Mouse (Mus musculus): ENCODE measurements around the gene Rpusd4. TPM values are rescaled to one million over a fixed set of nuclear protein-coding genes. Genes with fewer than 3 reads are reported as not detected.

The Rpusd4 gene
- polyA plus RNA-seq, 1 experiment, result 0.07 TPM

GRCm38 (mm10) chr9:35307461-35307860 is 39.8 kb downstream of the Rpusd4 start:
- Histone ChIP-seq H3K9me3 (ENCODE audit: control insufficient read depth, low read length) (no peaks in the 10 kb centered on the region), H3K4me1 (ENCODE audit: control insufficient read depth) (no peaks in the 10 kb centered on the region), H3K4me3 (replicated peaks) (no peak overlapping the region), H3K36me3 (ENCODE audit: control insufficient read depth) (no peaks in the 10 kb centered on the region), H3K27me3 (ENCODE audit: control insufficient read depth) (no peaks in the 10 kb centered on the region)
- TF ChIP-seq TAL1 (IDR thresholded peaks at IDR 0.05; ENCODE audit: low read length) (no peak), GATA1 (IDR thresholded peaks at IDR 0.05; ENCODE audit: low read length) (no peak)

GRCm38 (mm10) chr9:35310377-35310776 is 42.7 kb downstream of the Rpusd4 start:
- Histone ChIP-seq H3K36me3 (ENCODE audit: control insufficient read depth) (no peaks in the 10 kb centered on the region), H3K4me3 (replicated peaks) (no peak overlapping the region), H3K27me3 (ENCODE audit: control insufficient read depth) (no peaks in the 10 kb centered on the region), H3K4me1 (ENCODE audit: control insufficient read depth) (no peaks in the 10 kb centered on the region), H3K9me3 (ENCODE audit: control insufficient read depth, low read length) (no peaks in the 10 kb centered on the region)
- TF ChIP-seq GATA1 (IDR thresholded peaks at IDR 0.05; ENCODE audit: low read length) (no peak), TAL1 (IDR thresholded peaks at IDR 0.05; ENCODE audit: low read length) (no peak)

- no peaks in the 10 kb centered on the region for H3K9me3 ChIP-seq (ENCODE audit: control insufficient read depth, low read length)
These were observed 44.9 kb downstream of the Rpusd4 start for GRCm38 (mm10) chr9:35312516-35312915.

GRCm38 (mm10) chr9:35313601-35314000 is 45.9 kb downstream of the Rpusd4 start:
- TF ChIP-seq TAL1 (IDR thresholded peaks at IDR 0.05; ENCODE audit: low read length), result no peak
- no peak for TF ChIP-seq GATA1 (IDR thresholded peaks at IDR 0.05; ENCODE audit: low read length)
- Histone ChIP-seq H3K27me3 (ENCODE audit: control insufficient read depth) (no peaks in the 10 kb centered on the region), H3K4me3 (replicated peaks) (no peak overlapping the region), H3K4me1 (ENCODE audit: control insufficient read depth) (no peaks in the 10 kb centered on the region), H3K36me3 (ENCODE audit: control insufficient read depth) (no peaks in the 10 kb centered on the region), H3K9me3 (ENCODE audit: control insufficient read depth, low read length) (no peaks in the 10 kb centered on the region)

More at GRCm38 (mm10) chr9:35312516-35312915, 44.9 kb downstream of the Rpusd4 start:
- H3K4me3 ChIP-seq (replicated peaks), result no peak overlapping the region
- TF ChIP-seq TAL1 (IDR thresholded peaks at IDR 0.05; ENCODE audit: low read length), result no peak
- no peak for TF ChIP-seq GATA1 (IDR thresholded peaks at IDR 0.05; ENCODE audit: low read length)
- no peaks in the 10 kb centered on the region for H3K36me3 ChIP-seq (ENCODE audit: control insufficient read depth)
- no peaks in the 10 kb centered on the region for H3K4me1 ChIP-seq (ENCODE audit: control insufficient read depth)
- no peaks in the 10 kb centered on the region for H3K27me3 ChIP-seq (ENCODE audit: control insufficient read depth)

GRCm38 (mm10) chr9:35314254-35314653 is 46.6 kb downstream of the Rpusd4 start:
- no peak for TF ChIP-seq TAL1 (IDR thresholded peaks at IDR 0.05; ENCODE audit: low read length)
- no peak for TF ChIP-seq GATA1 (IDR thresholded peaks at IDR 0.05; ENCODE audit: low read length)
- Histone ChIP-seq H3K36me3 (ENCODE audit: control insufficient read depth) (no peaks in the 10 kb centered on the region), H3K9me3 (ENCODE audit: control insufficient read depth, low read length) (no peaks in the 10 kb centered on the region), H3K4me3 (replicated peaks) (no peak overlapping the region), H3K27me3 (ENCODE audit: control insufficient read depth) (no peaks in the 10 kb centered on the region), H3K4me1 (ENCODE audit: control insufficient read depth) (no peaks in the 10 kb centered on the region)

GRCm38 (mm10) chr9:35316771-35317211 is 49.1 kb downstream of the Rpusd4 start:
- TF ChIP-seq GATA1 (IDR thresholded peaks at IDR 0.05; ENCODE audit: low read length) (no peak), TAL1 (IDR thresholded peaks at IDR 0.05; ENCODE audit: low read length) (no peak)
- Histone ChIP-seq H3K36me3 (ENCODE audit: control insufficient read depth) (no peaks in the 10 kb centered on the region), H3K27me3 (ENCODE audit: control insufficient read depth) (no peaks in the 10 kb centered on the region), H3K9me3 (ENCODE audit: control insufficient read depth, low read length) (no peaks in the 10 kb centered on the region), H3K4me3 (replicated peaks) (no peak overlapping the region), H3K4me1 (ENCODE audit: control insufficient read depth) (no peaks in the 10 kb centered on the region)

GRCm38 (mm10) chr9:35317233-35317980 is 49.7 kb downstream of the Rpusd4 start:
- Histone ChIP-seq H3K4me1 (ENCODE audit: control insufficient read depth) (no peaks in the 10 kb centered on the region), H3K4me3 (replicated peaks) (no peak overlapping the region), H3K27me3 (ENCODE audit: control insufficient read depth) (no peaks in the 10 kb centered on the region), H3K36me3 (ENCODE audit: control insufficient read depth) (no peaks in the 10 kb centered on the region), H3K9me3 (ENCODE audit: control insufficient read depth, low read length) (no peaks in the 10 kb centered on the region)
- TF ChIP-seq GATA1 (IDR thresholded peaks at IDR 0.05; ENCODE audit: low read length) (no peak), TAL1 (IDR thresholded peaks at IDR 0.05; ENCODE audit: low read length) (no peak)

GRCm38 (mm10) chr9:35318537-35319172 is 51.0 kb downstream of the Rpusd4 start:
- H3K9me3 ChIP-seq (ENCODE audit: control insufficient read depth, low read length), result no peaks in the 10 kb centered on the region
- no peaks in the 10 kb centered on the region for H3K4me1 ChIP-seq (ENCODE audit: control insufficient read depth)
- no peak overlapping the region for H3K4me3 ChIP-seq (replicated peaks)
- no peaks in the 10 kb centered on the region for H3K27me3 ChIP-seq (ENCODE audit: control insufficient read depth)
- H3K36me3 ChIP-seq (ENCODE audit: control insufficient read depth), result no peaks in the 10 kb centered on the region
- TF ChIP-seq TAL1 (IDR thresholded peaks at IDR 0.05; ENCODE audit: low read length) (no peak), GATA1 (IDR thresholded peaks at IDR 0.05; ENCODE audit: low read length) (no peak)

- Histone ChIP-seq H3K36me3 (ENCODE audit: control insufficient read depth) (no peaks in the 10 kb centered on the region), H3K4me1 (ENCODE audit: control insufficient read depth) (no peaks in the 10 kb centered on the region), H3K9me3 (ENCODE audit: control insufficient read depth, low read length) (no peaks in the 10 kb centered on the region), H3K4me3 (replicated peaks) (no peak overlapping the region), H3K27me3 (ENCODE audit: control insufficient read depth) (no peaks in the 10 kb centered on the region)
- TF ChIP-seq TAL1 (IDR thresholded peaks at IDR 0.05; ENCODE audit: low read length), result no peak
- no peak for TF ChIP-seq GATA1 (IDR thresholded peaks at IDR 0.05; ENCODE audit: low read length)
These were observed 52.6 kb downstream of the Rpusd4 start for GRCm38 (mm10) chr9:35320288-35320687.
